Mouse (Mus musculus): Measurements from ENCODE around the gene Agtr1b. TPM values are rescaled to one million over a fixed set of nuclear protein-coding genes. Genes with fewer than 3 reads are reported as not detected.

The Agtr1b gene
- polyA plus RNA-seq (2012; ENCODE audit: insufficient read depth, low replicate concordance), result not detected in 2 replicates

- Histone ChIP-seq H3K36me3 (replicated peaks; ENCODE audit: low read length) (no peaks in the 10 kb centered on the region), H3K4me1 (no peaks in the 10 kb centered on the region), H3K27me3 (replicated peaks) (peaks cover 4% of the 10 kb centered on the region), H3K9me3 (peaks cover 4% of the 10 kb centered on the region; the same call in 1 of the 2 replicates), H3K4me3 (replicated peaks) (peak within 1 kb of the TSS; percentile 28)
- no peak for TF ChIP-seq GATA1 (IDR thresholded peaks at IDR 0.05; ENCODE audit: borderline replicate concordance, low read length)
- no peak for TF ChIP-seq FLI1 (IDR thresholded peaks at IDR 0.05; ENCODE audit: low read length)
Measured at GRCm38 (mm10) chr3:20366558-20367522, at the start of gene Agtr1b. Gene Agtr1b (minus strand): TSS chr3:20367177.

GRCm38 (mm10) chr3:20353598-20353997 lies 13.4 kb downstream of the Agtr1b start:
- no peak for TF ChIP-seq GATA1 (IDR thresholded peaks at IDR 0.05; ENCODE audit: borderline replicate concordance, low read length)
- no peak for TF ChIP-seq FLI1 (IDR thresholded peaks at IDR 0.05; ENCODE audit: low read length)
- H3K9me3 ChIP-seq, result no peaks in the 10 kb centered on the region
- no peaks in the 10 kb centered on the region for H3K36me3 ChIP-seq (replicated peaks; ENCODE audit: low read length)
- H3K4me3 ChIP-seq (replicated peaks), result no peak overlapping the region
- H3K4me1 ChIP-seq, result no peaks in the 10 kb centered on the region
- no peaks in the 10 kb centered on the region for H3K27me3 ChIP-seq (replicated peaks)

GRCm38 (mm10) chr3:20348206-20348605 lies 18.8 kb downstream of the Agtr1b start:
- no peaks in the 10 kb centered on the region for H3K36me3 ChIP-seq (replicated peaks; ENCODE audit: low read length)
- H3K9me3 ChIP-seq, result no peaks in the 10 kb centered on the region
- TF ChIP-seq GATA1 (IDR thresholded peaks at IDR 0.05; ENCODE audit: borderline replicate concordance, low read length), result no peak
- TF ChIP-seq FLI1 (IDR thresholded peaks at IDR 0.05; ENCODE audit: low read length), result no peak
- H3K4me3 ChIP-seq (replicated peaks), result no peak overlapping the region
- H3K4me1 ChIP-seq, result no peaks in the 10 kb centered on the region
- no peaks in the 10 kb centered on the region for H3K27me3 ChIP-seq (replicated peaks)

GRCm38 (mm10) chr3:20340402-20340801 lies 26.6 kb downstream of the Agtr1b start:
- H3K4me3 ChIP-seq (replicated peaks), result no peak overlapping the region
- H3K9me3 ChIP-seq, result no peaks in the 10 kb centered on the region
- no peaks in the 10 kb centered on the region for H3K27me3 ChIP-seq (replicated peaks)
- H3K36me3 ChIP-seq (replicated peaks; ENCODE audit: low read length), result no peaks in the 10 kb centered on the region
- TF ChIP-seq FLI1 (IDR thresholded peaks at IDR 0.05; ENCODE audit: low read length) (no peak), GATA1 (IDR thresholded peaks at IDR 0.05; ENCODE audit: borderline replicate concordance, low read length) (no peak)
- no peaks in the 10 kb centered on the region for H3K4me1 ChIP-seq

- TF ChIP-seq GATA1 (IDR thresholded peaks at IDR 0.05; ENCODE audit: borderline replicate concordance, low read length), result no peak
- no peak for TF ChIP-seq FLI1 (IDR thresholded peaks at IDR 0.05; ENCODE audit: low read length)
- Histone ChIP-seq H3K9me3 (no peaks in the 10 kb centered on the region), H3K4me1 (no peaks in the 10 kb centered on the region), H3K27me3 (replicated peaks) (no peaks in the 10 kb centered on the region), H3K36me3 (replicated peaks; ENCODE audit: low read length) (no peaks in the 10 kb centered on the region), H3K4me3 (replicated peaks) (no peak overlapping the region)
Measured at GRCm38 (mm10) chr3:20334681-20335080, 32.3 kb downstream of the Agtr1b start.

- Histone ChIP-seq H3K4me1 (no peaks in the 10 kb centered on the region), H3K4me3 (replicated peaks) (no peak overlapping the region), H3K27me3 (replicated peaks) (no peaks in the 10 kb centered on the region), H3K9me3 (0 out of 2 replicates have a peak, but pooled peaks cover 2% of the 10 kb centered on the region), H3K36me3 (replicated peaks; ENCODE audit: low read length) (no peaks in the 10 kb centered on the region)
- TF ChIP-seq FLI1 (IDR thresholded peaks at IDR 0.05; ENCODE audit: low read length) (no peak), GATA1 (IDR thresholded peaks at IDR 0.05; ENCODE audit: borderline replicate concordance, low read length) (no peak)
Measured at GRCm38 (mm10) chr3:20317233-20317632, 49.7 kb downstream of the Agtr1b start.

- H3K27me3 ChIP-seq (replicated peaks), result peaks cover 4% of the 10 kb centered on the region
Measured at GRCm38 (mm10) chr3:20309142-20309541, 57.8 kb downstream of the Agtr1b start.

GRCm38 (mm10) chr3:20307256-20307655 lies 59.7 kb downstream of the Agtr1b start:
- no peak overlapping the region for H3K4me3 ChIP-seq (replicated peaks)
- no peaks in the 10 kb centered on the region for H3K9me3 ChIP-seq
- peaks cover 4% of the 10 kb centered on the region for H3K27me3 ChIP-seq (replicated peaks)
- H3K36me3 ChIP-seq (replicated peaks; ENCODE audit: low read length), result no peaks in the 10 kb centered on the region
- peaks cover 16% of the 10 kb centered on the region for H3K4me1 ChIP-seq
- TF ChIP-seq FLI1 (IDR thresholded peaks at IDR 0.05; ENCODE audit: low read length) (no peak), GATA1 (IDR thresholded peaks at IDR 0.05; ENCODE audit: borderline replicate concordance, low read length) (no peak)

More at GRCm38 (mm10) chr3:20309142-20309541, 57.8 kb downstream of the Agtr1b start:
- Histone ChIP-seq H3K4me1 (peaks cover 14% of the 10 kb centered on the region), H3K36me3 (replicated peaks; ENCODE audit: low read length) (no peaks in the 10 kb centered on the region), H3K9me3 (no peaks in the 10 kb centered on the region), H3K4me3 (replicated peaks) (no peak overlapping the region)
- TF ChIP-seq GATA1 (IDR thresholded peaks at IDR 0.05; ENCODE audit: borderline replicate concordance, low read length), result no peak
- no peak for TF ChIP-seq FLI1 (IDR thresholded peaks at IDR 0.05; ENCODE audit: low read length)

GRCm38 (mm10) chr3:20304758-20305352 lies 62.1 kb downstream of the Agtr1b start:
- no peaks in the 10 kb centered on the region for H3K36me3 ChIP-seq (replicated peaks; ENCODE audit: low read length)
- H3K27me3 ChIP-seq (replicated peaks), result peaks cover 4% of the 10 kb centered on the region
- peaks cover 16% of the 10 kb centered on the region for H3K4me1 ChIP-seq

GRCm38 (mm10) chr3:20295546-20295945 lies 71.4 kb downstream of the Agtr1b start:
- no peaks in the 10 kb centered on the region for H3K9me3 ChIP-seq
- H3K4me1 ChIP-seq, result peaks cover 7% of the 10 kb centered on the region
- TF ChIP-seq FLI1 (IDR thresholded peaks at IDR 0.05; ENCODE audit: low read length) (no peak), GATA1 (IDR thresholded peaks at IDR 0.05; ENCODE audit: borderline replicate concordance, low read length) (no peak)
- no peaks in the 10 kb centered on the region for H3K36me3 ChIP-seq (replicated peaks; ENCODE audit: low read length)
- H3K27me3 ChIP-seq (replicated peaks), result no peaks in the 10 kb centered on the region
- no peak overlapping the region for H3K4me3 ChIP-seq (replicated peaks)

More at GRCm38 (mm10) chr3:20304758-20305352, 62.1 kb downstream of the Agtr1b start:
- Histone ChIP-seq H3K9me3 (no peaks in the 10 kb centered on the region), H3K4me3 (replicated peaks) (no peak overlapping the region)
- TF ChIP-seq FLI1 (IDR thresholded peaks at IDR 0.05; ENCODE audit: low read length) (no peak), GATA1 (IDR thresholded peaks at IDR 0.05; ENCODE audit: borderline replicate concordance, low read length) (no peak)
